Mouse (Mus musculus) MEL-GATA-1-ER (cell line): ENCODE results near the gene Crygf.
"Not testable (repeated sequence)": the region's sequence is repeated elsewhere in the genome, so short reads cannot be mapped to it uniquely, and the experiment has no call there.

ENCODE experiments used
- DNase-seq: peaks from one replicate; pipeline ENCODE4 v3.0.0-alpha.2; 2012; ENCODE audit warnings: low read depth; ENCODE audit errors: extremely low read depth

Gene Crygf

GRCm38 (mm10) chr1:65926294-65926693 lies at the start of gene Crygf:
Crygf (plus strand) TSS chr1:65926520.
- DNase-seq, result no peak

- DNase-seq, result no peak
Observed at GRCm38 (mm10) chr1:65925361-65926210, 734 bp upstream of the Crygf start.

GRCm38 (mm10) chr1:65926696-65927095 lies 376 bp downstream of the Crygf start:
- DNase-seq, result not testable (repeated sequence)

- DNase-seq, result no peak
Observed at GRCm38 (mm10) chr1:65930055-65930454, 3.7 kb downstream of the Crygf start.

GRCm38 (mm10) chr1:65932091-65932812 lies 5.9 kb downstream of the Crygf start:
- DNase-seq, result no peak
